Mouse (Mus musculus) layer of hippocampus, adult 9-10 months (tissue): Measurements from ENCODE around the gene Mrpl11.
"Not testable (repeated sequence)": the region's sequence is repeated elsewhere in the genome, so short reads cannot be mapped to it uniquely, and the experiment has no call there.

Experiments
- DNase-seq: peaks from one replicate; pipeline ENCODE4 v3.0.0; 2022; ENCODE audit warnings: low spot score

Mrpl11 gene

GRCm38 (mm10) chr19:4961928-4962601 is at the start of gene Mrpl11:
Mrpl11 (plus strand) TSS chr19:4962147.
- DNase-seq, result peak; percentile 97

- no peak for DNase-seq
Measured at GRCm38 (mm10) chr19:4915924-4916603, 45.9 kb upstream of the Mrpl11 start.

GRCm38 (mm10) chr19:4916827-4917226 is 45.1 kb upstream of the Mrpl11 start:
- no peak for DNase-seq

- no peak for DNase-seq
Measured at GRCm38 (mm10) chr19:4919652-4920051, 42.3 kb upstream of the Mrpl11 start.

- DNase-seq, result no peak
Measured at GRCm38 (mm10) chr19:4925121-4925860, 36.7 kb upstream of the Mrpl11 start.

GRCm38 (mm10) chr19:4927904-4928531 is 33.9 kb upstream of the Mrpl11 start, which contains the start of gene Dpp3:
Dpp3 (minus strand) TSS chr19:4928287.
- peak; percentile 97 for DNase-seq

GRCm38 (mm10) chr19:4928781-4929180 is 33.2 kb upstream of the Mrpl11 start:
- DNase-seq, result no peak

- no peak for DNase-seq
Measured at GRCm38 (mm10) chr19:4936896-4937295, 25.1 kb upstream of the Mrpl11 start.

GRCm38 (mm10) chr19:4937444-4938310 is 24.3 kb upstream of the Mrpl11 start:
- no peak for DNase-seq

GRCm38 (mm10) chr19:4942551-4943252 is 19.2 kb upstream of the Mrpl11 start, which contains the start of gene Peli3:
Peli3 (minus strand) TSS chr19:4943127.
- DNase-seq, result peak; percentile 36

- no peak for DNase-seq
Measured at GRCm38 (mm10) chr19:4943253-4943588, 18.7 kb upstream of the Mrpl11 start.

- no peak for DNase-seq
Measured at GRCm38 (mm10) chr19:4945540-4945939, 16.4 kb upstream of the Mrpl11 start.

- not testable (repeated sequence) for DNase-seq
Measured at GRCm38 (mm10) chr19:4948641-4949040, 13.3 kb upstream of the Mrpl11 start.

- DNase-seq, result no peak
Measured at GRCm38 (mm10) chr19:4968236-4968635, 6.3 kb downstream of the Mrpl11 start.

GRCm38 (mm10) chr19:4981767-4982166 is 19.8 kb downstream of the Mrpl11 start:
- DNase-seq, result peak; percentile 50

GRCm38 (mm10) chr19:4989013-4989412 is 27.1 kb downstream of the Mrpl11 start:
- DNase-seq, result peak; percentile 43

- no peak for DNase-seq
Measured at GRCm38 (mm10) chr19:4989434-4990255, 27.7 kb downstream of the Mrpl11 start.

GRCm38 (mm10) chr19:4990256-4990625 is 28.3 kb downstream of the Mrpl11 start, which contains the start of gene Npas4:
Npas4 (minus strand) TSS chr19:4990316.
- no peak for DNase-seq

- DNase-seq, result no peak
Measured at GRCm38 (mm10) chr19:4990716-4991115, 28.8 kb downstream of the Mrpl11 start.

- DNase-seq, result no peak
Measured at GRCm38 (mm10) chr19:4992371-4992770, 30.4 kb downstream of the Mrpl11 start.
